Mouse (Mus musculus) small intestine, adult 2 months (tissue): Measurements from ENCODE around the gene Secisbp2.

Source experiments
- CTCF ChIP-seq: fragments of 200-500 bp; IDR thresholded peaks from 2 replicates; pipeline ENCODE4 v1.5.1; 2012; ENCODE audit warnings: low read depth, mild to moderate bottlenecking, control low read depth, inconsistent platforms, low read length, moderate library complexity, mixed read lengths; ENCODE audit not compliant: insufficient replicate concordance, insufficient read length; ENCODE audit errors: extremely low read depth
- POLR2A ChIP-seq: fragments of 200-500 bp; IDR thresholded peaks from 2 replicates; pipeline ENCODE4 v1.6.1; 2012; ENCODE audit warnings: low read depth, mild to moderate bottlenecking, control low read depth, inconsistent platforms, low read length, moderate library complexity

- TF ChIP-seq CTCF, result no peak
- TF ChIP-seq POLR2A, result no peak
Measured at GRCm38 (mm10) chr13:51602764-51603163, 48.7 kb upstream of the Secisbp2 start.
